Mouse (Mus musculus): ENCODE results near the gene Bank1. TPM values are rescaled to one million over a fixed set of nuclear protein-coding genes. Genes with fewer than 3 reads are reported as not detected.

The Bank1 gene
- total RNA-seq, 2 experiments from 2014 or later = 0.72 to 1.2 TPM

GRCm38 (mm10) chr3:136132013-136132412 is 193.9 kb downstream of the Bank1 start:
- intact Hi-C loops (cut with DNase I) = no loop called here

GRCm38 (mm10) chr3:136115478-136116215 is 210.2 kb downstream of the Bank1 start:
- intact Hi-C loops (cut with DNase I) = no loop called here
- DNase-seq (ENCODE audit: low spot score in 2 of 2) = no peak

More at GRCm38 (mm10) chr3:136132013-136132412, 193.9 kb downstream of the Bank1 start:
- DNase-seq (ENCODE audit: low spot score in 2 of 2) = no peak

DNA sequence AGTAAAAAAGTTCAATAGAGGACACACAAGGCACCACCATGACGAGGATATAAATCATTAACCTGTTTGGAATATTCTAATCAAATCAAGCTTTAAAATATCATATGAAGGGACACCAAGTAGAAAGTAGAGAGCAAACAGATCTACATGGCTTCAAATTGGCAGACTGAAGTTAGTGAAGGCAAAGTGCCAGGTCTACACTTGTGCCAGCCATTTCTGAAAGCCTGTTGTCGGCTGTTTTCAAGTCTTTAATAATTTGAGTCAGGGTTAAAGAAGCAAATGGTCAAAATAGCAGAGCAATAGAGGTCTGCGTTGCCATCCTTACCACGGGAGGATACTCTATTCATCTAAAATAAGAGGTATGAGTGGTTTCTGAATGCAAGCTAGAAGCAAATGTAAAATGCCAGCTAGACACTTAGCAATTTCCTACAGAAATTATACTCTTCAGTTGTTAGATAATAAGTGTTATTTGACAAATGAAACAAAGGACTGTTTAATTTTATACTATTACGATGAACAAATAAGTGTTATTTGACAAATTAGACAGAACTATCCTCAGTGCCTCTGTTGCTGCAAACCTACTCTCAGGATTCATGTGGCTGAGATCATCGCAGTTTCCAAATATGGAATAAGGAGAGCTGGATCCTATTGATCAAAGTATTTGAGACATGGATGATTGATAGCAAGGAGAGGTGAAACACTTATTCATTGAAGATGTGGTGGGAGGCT is 216.3 kb downstream of the Bank1 start:
- no peak for DNase-seq (ENCODE audit: low spot score in 2 of 2)

GRCm38 (mm10) chr3:136106452-136106851 is 219.4 kb downstream of the Bank1 start:
- DNase-seq (ENCODE audit: low spot score in 2 of 2) = no peak
- intact Hi-C loops (cut with DNase I) = no loop called here

More for the DNA sequence above, 216.3 kb downstream of the Bank1 start:
- intact Hi-C loops (cut with DNase I) = no loop called here

- no peak for DNase-seq (ENCODE audit: low spot score in 2 of 2)
- intact Hi-C loops (cut with DNase I) = no loop called here
Observed at GRCm38 (mm10) chr3:136103339-136103738, 222.5 kb downstream of the Bank1 start.

GRCm38 (mm10) chr3:136100973-136101500 is 224.8 kb downstream of the Bank1 start:
- intact Hi-C loops (cut with DNase I) = no loop called here
- no peak for DNase-seq (ENCODE audit: low spot score in 2 of 2)

GRCm38 (mm10) chr3:136100292-136100691 is 225.6 kb downstream of the Bank1 start:
- intact Hi-C loops (cut with DNase I) = no loop called here
- peak in 1 of 2 experiments; percentile 8 for DNase-seq (ENCODE audit: low spot score in 2 of 2)

- no peak for DNase-seq (ENCODE audit: low spot score in 2 of 2)
- intact Hi-C loops (cut with DNase I) = no loop called here
Observed at GRCm38 (mm10) chr3:136086948-136087660, 238.8 kb downstream of the Bank1 start.

DNA sequence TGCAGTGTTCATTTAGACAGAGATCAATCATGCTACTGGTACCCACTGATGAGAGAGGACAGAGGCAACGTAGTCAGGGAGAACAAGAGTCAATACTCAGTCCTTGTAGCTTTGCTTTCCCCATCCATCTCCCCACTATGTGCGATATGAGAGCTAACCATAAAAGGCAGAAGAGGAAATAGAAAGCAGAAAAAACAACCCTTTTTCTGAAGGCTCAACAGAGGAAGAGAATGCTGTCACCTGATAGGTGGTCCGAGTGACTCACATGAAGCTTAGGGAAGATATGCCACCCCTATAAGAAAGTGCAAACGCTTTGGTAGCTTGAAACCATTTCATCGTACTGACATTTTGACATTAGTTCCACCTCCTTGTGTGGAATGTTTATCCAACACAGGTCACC is 239.4 kb downstream of the Bank1 start:
- no peak for DNase-seq (ENCODE audit: low spot score in 2 of 2)
- intact Hi-C loops (cut with DNase I) = no loop called here

GRCm38 (mm10) chr3:136085077-136085476 is 240.8 kb downstream of the Bank1 start:
- DNase-seq (ENCODE audit: low spot score in 2 of 2) = no peak
- intact Hi-C loops (cut with DNase I) = no loop called here

GRCm38 (mm10) chr3:136084066-136084465 is 241.8 kb downstream of the Bank1 start:
- DNase-seq (ENCODE audit: low spot score in 2 of 2) = no peak
- intact Hi-C loops (cut with DNase I) = no loop called here

DNA sequence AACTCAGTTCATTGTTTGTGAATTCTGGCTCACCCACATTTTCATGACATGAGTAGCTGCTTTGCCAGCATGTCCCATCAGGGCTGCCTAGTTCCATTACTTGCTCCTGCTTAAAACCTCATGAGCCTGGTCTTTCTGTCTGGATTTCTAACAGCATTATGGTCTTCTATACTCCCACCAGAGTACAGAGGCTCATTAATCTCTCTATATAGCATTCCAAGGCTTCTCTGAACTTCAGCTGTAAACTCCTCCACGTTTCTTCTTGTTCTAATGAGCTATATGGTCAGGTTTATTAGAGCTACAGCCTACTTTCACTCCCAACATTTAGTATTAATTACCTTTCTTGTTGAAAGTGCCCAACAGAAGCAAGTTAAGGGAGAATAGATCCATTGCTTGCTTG is 244.6 kb downstream of the Bank1 start:
- intact Hi-C loops (cut with DNase I) = no loop called here
- no peak for DNase-seq (ENCODE audit: low spot score in 2 of 2)

- no peak for DNase-seq (ENCODE audit: low spot score in 2 of 2)
- intact Hi-C loops (cut with DNase I) = no loop called here
Observed at GRCm38 (mm10) chr3:136078535-136078934, 247.3 kb downstream of the Bank1 start.

DNA sequence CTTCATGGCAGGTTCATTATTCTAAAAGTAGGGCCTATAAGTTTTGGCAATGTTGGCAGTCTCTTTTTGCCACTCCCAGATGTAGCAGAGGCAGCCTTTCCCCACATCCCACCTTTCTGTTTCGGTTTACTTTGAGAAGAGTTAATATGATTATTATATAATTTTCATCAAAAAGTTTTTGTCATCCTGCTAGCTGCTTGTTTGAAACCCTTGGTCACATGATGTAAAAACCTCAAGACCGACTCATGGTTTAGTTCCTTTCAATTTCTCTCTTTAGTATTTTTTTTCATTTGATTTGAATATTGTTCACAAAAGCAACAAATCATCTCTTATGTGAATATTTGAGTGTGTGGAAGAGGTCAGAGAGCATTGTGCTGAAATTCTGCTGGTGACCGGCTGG is 255.5 kb downstream of the Bank1 start:
- intact Hi-C loops (cut with DNase I) = no loop called here

DNA sequence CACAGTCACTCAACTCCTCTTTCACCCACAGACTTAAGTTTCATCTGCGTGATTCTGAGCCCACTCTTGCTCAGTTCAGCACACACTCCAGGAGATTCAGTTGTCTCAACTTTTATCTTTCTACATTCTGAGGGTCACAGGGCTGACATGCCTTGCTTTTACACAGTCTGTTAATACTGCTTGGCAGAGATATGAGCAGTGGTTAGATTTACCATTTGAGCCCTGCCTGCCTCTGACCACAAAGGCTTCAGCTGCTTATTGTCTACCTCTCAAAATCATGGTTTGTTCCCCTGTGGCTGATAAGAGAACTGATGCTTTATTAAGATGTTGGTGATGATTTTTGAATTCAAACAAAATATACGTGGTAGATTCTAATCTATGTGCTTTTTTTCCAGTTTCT is 264.0 kb downstream of the Bank1 start:
- intact Hi-C loops (cut with DNase I) = no loop called here
- DNase-seq (ENCODE audit: low spot score in 2 of 2) = no peak

More for the DNA sequence above, 255.5 kb downstream of the Bank1 start:
- DNase-seq (ENCODE audit: low spot score in 2 of 2) = no peak

DNA sequence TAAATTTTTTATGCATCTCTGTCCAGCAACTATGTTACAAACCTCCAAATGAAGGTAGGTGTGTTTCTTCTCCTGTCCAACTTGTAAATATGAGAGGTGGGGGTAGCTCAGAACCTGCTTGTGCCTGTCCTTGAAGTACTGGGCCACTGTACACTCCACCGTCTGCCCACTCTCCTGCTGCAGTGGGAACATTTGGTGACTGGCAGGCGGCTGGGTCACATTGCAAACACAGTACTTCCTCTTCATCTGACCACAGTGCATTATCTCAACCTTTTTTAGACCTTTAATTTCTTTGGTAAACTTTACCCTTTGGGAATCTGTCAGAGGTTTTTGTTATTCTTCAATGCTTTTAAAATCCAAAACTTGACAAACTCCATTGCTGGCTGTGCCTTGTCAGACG is 275.2 kb downstream of the Bank1 start:
- DNase-seq (ENCODE audit: low spot score in 2 of 2) = no peak
- intact Hi-C loops (cut with DNase I) = no loop called here

GRCm38 (mm10) chr3:136050215-136050614 is 275.7 kb downstream of the Bank1 start:
- no peak for DNase-seq (ENCODE audit: low spot score in 2 of 2)
- intact Hi-C loops (cut with DNase I) = no loop called here

DNA sequence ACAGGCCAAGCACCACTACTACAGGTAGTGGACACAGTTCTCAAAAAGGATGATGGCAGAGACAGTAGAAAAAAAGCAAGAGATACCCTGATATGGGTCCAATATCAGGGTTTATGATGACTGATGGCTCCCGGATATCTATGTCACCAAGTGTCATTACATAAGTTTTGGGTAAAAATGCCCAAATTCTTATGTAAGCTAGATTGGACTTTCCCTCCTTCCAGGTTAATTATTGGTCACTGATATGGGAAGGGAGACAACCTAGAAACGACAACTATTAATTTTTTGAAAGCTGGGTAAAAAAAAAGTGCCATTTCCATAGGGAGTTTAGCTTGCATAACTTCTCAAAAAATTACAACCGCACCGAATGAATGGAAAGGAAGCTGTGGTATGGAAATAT is 277.8 kb downstream of the Bank1 start:
- intact Hi-C loops (cut with DNase I) = no loop called here
- DNase-seq (ENCODE audit: low spot score in 2 of 2) = no peak

GRCm38 (mm10) chr3:136045381-136045780 is 280.5 kb downstream of the Bank1 start:
- no peak for DNase-seq (ENCODE audit: low spot score in 2 of 2)
- intact Hi-C loops (cut with DNase I) = no loop called here

DNA sequence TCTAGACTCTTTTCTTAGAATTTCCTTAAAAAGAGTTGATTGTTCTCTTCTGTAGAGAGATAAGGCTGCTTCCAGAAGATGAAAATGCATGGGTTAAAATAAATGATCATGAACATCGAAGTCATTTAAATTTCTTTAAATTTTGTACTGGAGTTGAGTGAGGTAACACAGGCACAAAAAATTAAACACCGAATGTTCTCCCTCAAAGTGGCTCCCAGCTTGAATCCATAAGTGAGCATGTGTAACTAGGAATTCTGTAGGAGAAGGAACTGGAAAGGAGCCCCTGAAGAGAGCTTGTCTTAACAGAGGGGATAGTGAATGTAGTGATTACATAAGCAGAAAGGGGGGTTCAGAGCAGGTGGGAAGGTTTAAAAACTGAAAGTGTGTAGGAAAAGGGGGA is 285.8 kb downstream of the Bank1 start:
- DNase-seq (ENCODE audit: low spot score in 2 of 2) = no peak
- intact Hi-C loops (cut with DNase I) = no loop called here
